Mouse (Mus musculus) Patski (cell line): ENCODE data around the gene Nrl. TPM values are rescaled to one million over a fixed set of nuclear protein-coding genes. Genes with fewer than 3 reads are reported as not detected.
A peak's percentile ranks its signal among the peaks of the same experiment; 100 is the strongest.

Experiments used
- ATAC-seq: fragments of 100-300 bp; one replicate; pipeline ENCODE4 v1.8.0; 2021
- CTCF ChIA-PET: fragments of 350-600 bp; sonication (Branson Sonifier 250); formaldehyde crosslinking; loops from one replicate; lab custom pipeline; 2022; ENCODE audit warnings: inconsistent platforms; lab: Charles Lee
- POLR2A ChIA-PET: fragments of 350-600 bp; sonication (Branson Sonifier 250); formaldehyde crosslinking; loops from one replicate; lab custom pipeline; 2022; ENCODE audit warnings: antibody characterized with exemption, inconsistent platforms; lab: Charles Lee
- DNase-seq: peaks from one replicate; pipeline ENCODE4 v3.0.0-alpha.2; 2011; ENCODE audit warnings: low read depth, low spot score
- H3K27me3 ChIP-seq: fragments of 371-371 bp; one replicate; pipeline ENCODE4 v1.5.1; 2021
- CTCF ChIP-seq: fragments of 100-300 bp; IDR thresholded peaks from one replicate; pipeline ENCODE4 v1.5.1; 2021
- in situ Hi-C: fragments of 300-500 bp; cut with MboI; formaldehyde crosslinking; loops from 3 replicates; pipeline ENCODE4 v1.11.1; 2018; ENCODE audit warnings: low pct_unique_long_range_greater_than_20kb, mixed read lengths
- polyA plus RNA-seq: library from polyadenylated mRNA; unstranded; gene quantifications from one replicate; pipeline ENCODE4 v1.2.3, GENCODE M21; 2021

Nrl gene
- polyA plus RNA-seq, 1 experiment from 2014 or later = not detected

- in situ Hi-C loops = no loop called here
- TF ChIP-seq CTCF = no peak
- ATAC-seq (peak; percentile 97), DNase-seq (no peak)
- ChIA-PET CTCF (interaction anchor here (1.1 to 1.7 kb wide), 2 partner anchors 43 kb away, joined by 5 read pairs; no protein-coding TSS in a partner anchor), POLR2A (interaction anchor here (0.9 to 1.4 kb wide), 2 partner anchors 17 to 56 kb away, joined by 5 to 6 read pairs; no protein-coding TSS in a partner anchor)
- no peaks in the 10 kb centered on the region for H3K27me3 ChIP-seq
These were observed 15.4 kb upstream of the Nrl start, which contains the start of gene Pck2 for GRCm38 (mm10) chr14:55540067-55540786. Gene Pck2, plus strand, starts transcription at chr14:55540266.

DNA sequence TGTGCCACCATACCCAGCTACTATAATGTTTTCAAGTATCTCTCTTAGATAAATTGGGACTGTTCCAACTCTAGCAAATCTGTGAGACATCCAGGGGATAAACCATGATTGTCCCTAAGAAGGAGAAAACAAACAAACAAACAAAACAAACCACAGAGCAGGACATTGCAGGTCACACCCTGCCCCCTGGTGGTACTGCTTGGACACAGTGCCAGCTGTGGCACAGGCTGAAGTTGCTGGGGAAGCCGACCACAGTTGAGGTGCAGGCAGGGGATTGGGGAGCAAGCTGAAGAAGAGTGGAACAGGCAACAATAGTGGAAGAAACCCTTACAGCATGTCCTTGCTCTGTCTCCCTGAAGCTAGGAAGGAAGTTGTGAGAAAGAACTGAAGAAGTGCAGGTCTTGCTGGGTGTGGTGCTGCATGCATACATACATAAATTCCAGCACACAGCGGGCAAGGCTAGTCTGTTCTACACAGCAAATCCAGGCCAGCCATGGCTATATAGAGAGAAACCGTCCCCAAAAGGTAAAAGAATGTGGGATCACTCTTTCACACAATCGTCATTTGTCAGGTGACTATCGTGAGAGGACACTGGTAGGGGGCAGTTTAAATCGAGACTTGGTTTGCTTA lies 11.4 kb upstream of the Nrl start:
- DNase-seq (no peak), ATAC-seq (no peak)
- TF ChIP-seq CTCF = no peak
- POLR2A ChIA-PET = interaction anchor here (0.5 kb wide), 1 partner anchor 14 kb away, joined by 5 read pairs; no protein-coding TSS in a partner anchor
- H3K27me3 ChIP-seq = peaks cover 21% of the 10 kb centered on the region
- CTCF ChIA-PET = interaction anchor here (1.1 to 1.7 kb wide), 5 partner anchors 11 to 39 kb away, joined by 3 to 8 read pairs (median 4); no protein-coding TSS in a partner anchor
- in situ Hi-C loops = loop anchor here (10.0 kb wide), 1 partner anchor 411 kb away; no protein-coding TSS in a partner anchor

GRCm38 (mm10) chr14:55527940-55528339 lies 3.2 kb upstream of the Nrl start:
- ChIA-PET CTCF (interaction anchor here (0.6 to 1.7 kb wide), 5 partner anchors 9 to 49 kb away, joined by 3 to 6 read pairs (median 4); partner anchors contain the start of gene Dhrs4), POLR2A (interaction anchor here (1.1 kb wide), 1 partner anchor 12 kb away, joined by 3 read pairs; no protein-coding TSS in a partner anchor)
- DNase-seq = no peak
- in situ Hi-C loops = no loop called here
- H3K27me3 ChIP-seq = peaks cover 46% of the 10 kb centered on the region
- peak; percentile 66 for TF ChIP-seq CTCF
- ATAC-seq = no peak

DNA sequence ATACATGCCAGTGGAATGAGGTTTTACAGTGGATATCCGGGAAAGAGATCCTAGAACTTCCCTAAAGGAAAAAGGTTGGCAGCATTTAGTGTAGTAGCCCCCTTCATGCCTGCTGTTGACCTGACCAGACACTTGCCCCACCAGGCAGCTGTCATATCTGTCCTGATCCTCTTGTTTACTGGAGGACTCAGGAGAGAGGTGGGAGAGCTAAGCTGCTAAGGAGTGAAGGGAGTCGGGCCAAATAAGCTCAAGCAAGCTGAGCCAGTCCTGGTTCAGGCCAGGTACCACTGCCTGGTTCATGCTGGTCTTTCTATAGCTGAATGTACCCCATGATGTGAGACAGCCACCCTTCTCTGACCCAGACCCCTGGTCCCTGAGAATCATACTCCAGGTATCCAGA lies 1.9 kb upstream of the Nrl start:
- peaks cover 47% of the 10 kb centered on the region for H3K27me3 ChIP-seq
- in situ Hi-C loops = no loop called here
- POLR2A ChIA-PET = no interaction called here
- DNase-seq (no peak), ATAC-seq (no peak)
- CTCF ChIA-PET = interaction anchor here (1.6 kb wide), 1 partner anchor 11 kb away, joined by 6 read pairs; no protein-coding TSS in a partner anchor
- no peak for TF ChIP-seq CTCF

- in situ Hi-C loops = no loop called here
- H3K27me3 ChIP-seq = peaks cover 47% of the 10 kb centered on the region
- ATAC-seq (no peak), DNase-seq (no peak)
- ChIA-PET POLR2A (interaction anchor here (0.5 to 0.7 kb wide), 2 partner anchors 18 to 49 kb away, joined by 3 read pairs; no protein-coding TSS in a partner anchor), CTCF (interaction anchor here (1.1 to 1.8 kb wide), 2 partner anchors 10 to 27 kb away, joined by 4 read pairs; no protein-coding TSS in a partner anchor)
- TF ChIP-seq CTCF = no peak
These were observed 719 bp downstream of the Nrl start for GRCm38 (mm10) chr14:55524062-55524461.

DNA sequence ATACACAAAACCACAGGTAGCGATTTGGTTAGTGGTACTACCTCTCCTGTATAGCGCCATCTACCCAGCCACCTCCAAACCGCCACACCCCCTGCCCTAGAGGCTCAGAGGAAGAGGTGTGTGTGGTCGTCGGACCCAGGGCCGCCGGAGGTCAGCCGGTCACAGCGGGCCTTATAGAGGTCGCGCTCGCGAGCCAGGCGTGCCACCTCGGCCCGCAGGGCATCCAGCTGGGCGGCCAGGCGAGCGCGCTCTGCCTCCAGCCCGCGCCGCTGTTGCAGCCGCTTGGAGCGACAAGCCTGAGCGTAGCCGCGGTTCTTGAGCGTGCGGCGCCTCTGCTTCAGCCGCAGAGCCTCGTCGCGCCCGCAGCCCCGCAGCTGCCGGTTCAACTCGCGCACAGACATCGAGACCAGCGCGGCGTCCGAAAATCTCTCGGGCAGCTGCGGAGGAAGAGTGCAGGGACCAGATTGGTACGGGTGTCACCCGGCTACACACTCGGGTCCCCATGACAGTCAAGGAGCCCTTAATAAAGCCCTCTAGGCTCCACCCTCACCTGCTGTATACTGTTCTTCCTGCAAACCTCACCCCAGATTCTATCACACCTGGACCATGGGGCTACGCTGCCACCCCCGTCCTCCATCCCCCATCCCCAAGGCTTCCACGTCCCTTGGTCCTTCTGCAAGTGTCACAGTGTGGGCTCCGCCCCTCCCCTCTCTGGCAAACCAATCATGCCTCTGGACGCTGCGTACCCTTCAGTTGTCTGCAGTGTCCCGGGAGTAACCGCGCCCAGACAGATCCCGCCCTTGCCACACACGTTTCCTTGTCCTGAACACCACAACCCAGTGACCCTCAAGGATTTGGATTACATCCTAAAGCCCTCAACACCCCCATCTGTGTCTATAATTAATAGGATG lies 4.1 kb downstream of the Nrl start:
- POLR2A ChIA-PET = no interaction called here
- H3K27me3 ChIP-seq = peaks cover 66% of the 10 kb centered on the region
- ATAC-seq (no peak), DNase-seq (no peak)
- in situ Hi-C loops = no loop called here
- CTCF ChIA-PET = interaction anchor here (0.8 kb wide), 1 partner anchor 25 kb away, joined by 3 read pairs; no protein-coding TSS in a partner anchor
- TF ChIP-seq CTCF = no peak

DNA sequence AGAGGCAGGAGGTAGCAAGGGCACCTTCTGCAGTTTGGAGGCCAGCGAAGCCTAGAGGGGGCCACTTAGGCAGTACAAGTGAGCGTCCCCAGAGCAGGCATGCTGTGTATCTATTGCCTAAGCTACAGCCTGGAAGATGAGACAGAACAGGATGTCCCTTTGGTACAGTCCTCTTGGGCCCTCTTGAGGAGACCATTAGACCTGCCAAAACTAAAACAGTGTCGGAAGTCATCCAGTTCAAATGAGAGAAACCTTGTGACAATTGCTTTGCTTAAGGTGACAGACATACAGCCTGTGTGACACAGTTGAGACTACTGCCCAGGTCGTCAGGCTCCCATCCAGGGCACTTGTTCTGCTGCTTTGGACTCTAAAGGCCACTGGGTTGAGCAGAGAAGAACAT lies 5.2 kb downstream of the Nrl start:
- DNase-seq (no peak), ATAC-seq (no peak)
- ChIA-PET CTCF (interaction anchor here (0.8 to 1.5 kb wide), 3 partner anchors 8 to 26 kb away, joined by 3 to 4 read pairs (median 4); no protein-coding TSS in a partner anchor), POLR2A (no interaction called here)
- no peak for TF ChIP-seq CTCF
- peaks cover 68% of the 10 kb centered on the region for H3K27me3 ChIP-seq
- in situ Hi-C loops = no loop called here

GRCm38 (mm10) chr14:55518897-55519296 lies 5.9 kb downstream of the Nrl start:
- no peak for DNase-seq
- in situ Hi-C loops = no loop called here
- ChIA-PET CTCF (interaction anchor here (1.2 to 1.5 kb wide), 3 partner anchors 9 to 25 kb away, joined by 3 to 4 read pairs (median 4); no protein-coding TSS in a partner anchor), POLR2A (no interaction called here)
- no peak for TF ChIP-seq CTCF
- H3K27me3 ChIP-seq = peaks cover 74% of the 10 kb centered on the region
- no peak for ATAC-seq

- CTCF ChIA-PET = interaction anchor here (1.2 kb wide), 1 partner anchor 12 kb away, joined by 3 read pairs; no protein-coding TSS in a partner anchor
- TF ChIP-seq CTCF = no peak
- POLR2A ChIA-PET = interaction anchor here (0.7 kb wide), 1 partner anchor 12 kb away, joined by 3 read pairs; no protein-coding TSS in a partner anchor
- ATAC-seq = no peak
- no peak for DNase-seq
- in situ Hi-C loops = no loop called here
- H3K27me3 ChIP-seq = peaks cover 80% of the 10 kb centered on the region
These were observed 8.9 kb downstream of the Nrl start for GRCm38 (mm10) chr14:55515846-55516245.
